Mouse (Mus musculus) liver, embryonic 14.5 days (tissue): ENCODE results near the gene Efcab12.

Experiments
- CTCF ChIP-seq: IDR thresholded peaks from 2 replicates; pipeline ENCODE4 v1.5.1; 2016; ENCODE audit warnings: antibody characterized with exemption, low read depth, control low read depth
- EP300 ChIP-seq: IDR thresholded peaks from 2 replicates; pipeline ENCODE4 v1.6.1; 2016; ENCODE audit warnings: antibody characterized with exemption, low read depth

DNA sequence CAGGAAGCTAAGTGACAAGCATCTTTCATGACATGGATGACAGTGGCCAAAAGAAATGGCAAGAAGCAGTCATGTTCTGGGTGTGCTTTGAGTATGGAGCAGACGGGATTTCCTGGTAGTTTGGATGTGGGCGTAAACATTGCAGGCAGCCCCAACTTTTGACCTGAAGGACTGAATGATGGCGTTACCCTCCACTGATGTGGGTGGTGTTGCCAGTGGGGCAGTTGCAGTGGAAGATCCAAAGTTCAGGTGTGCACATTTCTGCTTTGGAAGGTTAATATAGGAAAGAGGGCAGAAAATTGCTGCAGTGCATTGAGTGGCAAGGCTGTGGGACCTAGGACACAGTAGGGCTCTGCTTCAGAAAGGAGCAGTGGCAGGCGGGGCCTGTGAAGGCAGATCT lies 27.0 kb upstream of the Efcab12 start:
- TF ChIP-seq EP300 (no peak), CTCF (no peak)
